Mouse (Mus musculus) A20 (cell line): ENCODE results near the gene Pax8.

ENCODE experiments used
- DNase-seq: peaks from one replicate; pipeline ENCODE4 v3.0.0-alpha.2; 2011; ENCODE audit warnings: low read depth, low spot score

Pax8 gene

DNA sequence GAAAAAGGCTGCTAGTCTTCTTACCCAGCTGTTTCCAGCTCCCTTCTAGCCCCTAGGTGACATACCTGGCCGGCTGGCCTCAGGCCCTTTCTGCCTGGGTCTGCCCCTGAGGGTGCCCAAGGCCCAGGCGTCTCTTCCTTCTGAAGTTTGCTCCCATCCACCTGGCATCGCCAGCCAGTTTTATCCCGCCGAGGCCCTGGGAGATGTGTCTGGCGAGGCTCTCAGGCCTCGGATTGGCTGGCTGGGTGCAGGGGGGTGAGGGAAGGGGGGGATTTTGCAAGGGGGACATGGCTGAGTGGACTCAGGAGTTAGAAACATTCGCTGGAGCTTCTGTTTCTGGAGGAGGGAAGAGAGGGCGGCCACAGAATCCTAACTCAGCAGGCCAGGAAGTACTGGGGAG, at the start of gene Pax8:
Gene Pax8, minus strand, starts transcription at position 180 of the 400 bp plus-strand sequence.
- DNase-seq, result no peak

DNA sequence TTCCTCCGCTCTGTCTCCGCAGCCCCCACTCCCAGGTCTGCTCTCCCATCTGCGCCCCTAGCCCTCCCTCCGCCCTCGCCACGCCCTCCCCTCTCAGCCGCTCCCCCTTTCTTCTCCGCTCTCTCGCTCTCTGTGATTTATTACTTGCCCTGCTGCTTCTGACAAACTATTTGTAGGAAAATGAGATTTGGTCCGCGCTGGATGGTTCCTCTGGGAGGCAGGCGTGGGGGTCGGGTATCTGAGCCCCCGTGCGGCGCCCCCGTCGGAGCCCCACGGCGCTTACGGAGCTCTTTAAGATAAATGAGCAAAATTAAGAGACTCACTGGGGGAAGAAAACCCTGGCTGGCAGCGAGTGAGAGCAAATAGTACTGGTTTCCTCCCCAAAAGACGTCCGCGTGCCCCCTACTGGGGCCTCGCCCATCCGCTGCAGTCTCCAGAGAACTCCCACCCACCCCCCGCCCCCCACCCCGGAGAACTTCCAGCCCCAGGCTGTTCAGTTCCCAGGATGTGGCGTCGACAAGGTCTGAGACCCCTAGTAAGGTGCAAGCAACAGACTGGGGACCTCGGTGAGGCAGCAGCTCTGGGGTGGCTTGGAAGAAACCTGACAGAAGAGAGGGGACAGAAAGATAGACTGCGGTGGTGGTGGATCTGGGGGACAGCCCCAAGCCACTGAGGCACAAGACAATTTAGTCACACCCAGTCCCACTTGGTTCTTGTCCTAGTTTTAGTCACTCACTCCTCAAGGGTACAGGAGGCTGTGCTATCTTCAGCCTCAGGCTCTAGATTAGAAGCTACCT, 46.2 kb upstream of the Pax8 start:
- DNase-seq, result no peak

DNA sequence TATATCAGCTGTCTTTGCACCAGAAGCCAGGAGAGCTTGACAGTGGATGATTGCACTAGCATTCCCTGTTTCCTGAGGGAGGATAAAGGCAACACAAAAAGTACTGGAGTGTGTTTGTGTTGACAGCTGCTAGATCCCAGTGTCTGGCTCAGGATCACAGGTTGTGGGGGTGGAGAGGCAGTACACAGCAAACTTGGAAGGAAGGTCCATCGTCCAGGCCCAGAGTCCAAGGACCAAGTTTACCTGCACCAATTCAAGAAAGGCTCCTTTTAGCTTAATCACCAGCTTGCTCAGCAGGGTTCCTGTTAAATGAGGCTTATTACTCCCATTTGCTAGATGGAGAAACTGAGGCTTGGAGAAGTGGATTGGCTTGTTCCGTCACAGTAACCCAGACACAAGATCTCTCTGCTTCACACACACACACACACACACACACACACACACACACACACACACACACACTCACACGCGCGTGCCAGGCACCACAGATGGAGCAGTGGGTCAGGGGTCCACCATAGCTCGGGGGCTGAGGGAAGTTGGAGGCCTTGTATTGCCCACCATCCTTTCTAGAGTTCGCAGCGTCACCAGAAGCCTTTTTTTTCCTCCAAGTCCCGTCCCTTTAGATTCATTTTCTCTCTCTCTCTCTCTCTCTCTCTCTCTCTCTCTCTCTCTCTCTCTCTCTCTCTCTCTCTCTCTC, 45.3 kb upstream of the Pax8 start:
- no peak for DNase-seq

DNA sequence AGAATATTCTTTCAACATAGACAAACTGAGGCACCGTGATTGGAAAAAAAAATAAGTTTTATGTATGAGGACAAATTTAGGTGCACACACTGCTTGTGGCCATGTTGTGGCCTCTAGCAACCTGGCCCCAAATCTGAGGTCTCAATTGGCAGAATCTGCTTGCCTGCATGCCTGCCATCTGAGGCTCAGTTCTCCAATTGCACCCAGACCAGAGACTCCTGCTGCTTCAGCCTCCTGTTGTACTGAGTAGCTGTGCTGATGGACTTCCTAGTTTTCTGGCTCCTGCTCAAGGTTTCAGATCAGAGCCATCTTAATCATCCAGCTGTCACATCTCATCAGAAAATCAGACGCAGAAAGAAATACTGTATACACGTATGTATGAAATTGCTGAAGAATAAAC, 41.5 kb upstream of the Pax8 start:
- DNase-seq, result no peak

DNA sequence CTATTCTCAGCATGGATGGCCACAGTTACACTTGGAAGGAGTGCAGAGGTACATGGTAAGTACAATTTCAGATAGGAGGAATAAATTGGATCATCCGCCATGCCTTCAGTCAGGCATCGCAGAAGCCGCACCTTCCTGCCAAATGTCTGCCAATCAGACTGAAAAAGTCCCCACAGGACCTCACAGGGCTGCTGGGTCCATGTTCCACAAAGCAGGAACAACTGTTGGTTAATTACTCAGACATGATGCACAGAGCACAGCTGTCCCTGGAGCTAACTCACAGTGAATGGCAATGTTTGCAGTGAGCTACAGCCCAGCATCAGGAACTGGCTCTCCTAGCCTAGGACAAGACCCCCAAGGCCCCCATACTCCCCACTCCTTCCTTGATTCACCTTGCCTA, 32.0 kb upstream of the Pax8 start:
- no peak for DNase-seq

DNA sequence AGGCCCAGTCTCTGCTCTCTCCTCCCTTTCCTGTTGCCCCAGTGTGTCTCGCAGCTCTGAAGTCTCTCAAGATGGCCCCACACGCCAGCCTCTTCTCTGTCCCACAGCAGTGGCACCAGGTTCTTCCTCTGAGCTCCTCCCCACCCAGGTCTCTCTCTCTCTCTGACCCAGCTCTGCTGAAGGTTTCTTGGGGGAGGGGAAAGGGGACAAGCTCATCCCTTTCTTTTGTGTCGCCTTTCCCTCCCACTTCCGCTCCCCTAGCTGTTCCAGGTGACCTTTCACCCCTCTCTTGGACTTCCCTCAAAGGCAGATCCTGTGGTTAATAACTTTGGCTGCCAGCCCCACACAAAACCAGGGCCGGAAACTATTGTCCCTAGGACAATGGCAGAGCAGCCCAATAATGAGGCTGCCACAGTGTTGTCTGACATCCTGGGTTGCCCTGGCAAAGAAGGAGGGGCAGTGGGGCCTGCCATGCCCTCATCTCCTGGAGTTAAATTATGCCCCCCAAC, 27.6 kb upstream of the Pax8 start:
- no peak for DNase-seq

DNA sequence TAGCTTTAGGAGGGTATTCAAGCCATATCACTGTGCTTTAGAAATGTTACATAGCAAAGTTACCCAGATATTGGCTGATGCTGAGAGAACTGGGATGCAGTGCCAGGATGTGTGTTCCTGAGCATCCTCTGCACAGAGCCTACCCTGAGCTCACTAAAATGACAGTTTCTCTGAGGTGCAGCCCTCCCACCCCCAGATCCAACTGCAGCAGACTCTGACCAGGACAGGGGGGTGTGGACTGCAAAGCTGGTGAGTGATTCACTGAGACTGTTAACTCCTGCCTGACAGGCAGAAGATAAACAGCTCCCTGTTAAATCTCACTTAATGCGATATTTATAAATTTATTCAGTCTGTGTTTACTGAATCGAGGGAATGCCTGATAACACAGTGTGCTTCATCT, 25.5 kb upstream of the Pax8 start:
- no peak for DNase-seq

DNA sequence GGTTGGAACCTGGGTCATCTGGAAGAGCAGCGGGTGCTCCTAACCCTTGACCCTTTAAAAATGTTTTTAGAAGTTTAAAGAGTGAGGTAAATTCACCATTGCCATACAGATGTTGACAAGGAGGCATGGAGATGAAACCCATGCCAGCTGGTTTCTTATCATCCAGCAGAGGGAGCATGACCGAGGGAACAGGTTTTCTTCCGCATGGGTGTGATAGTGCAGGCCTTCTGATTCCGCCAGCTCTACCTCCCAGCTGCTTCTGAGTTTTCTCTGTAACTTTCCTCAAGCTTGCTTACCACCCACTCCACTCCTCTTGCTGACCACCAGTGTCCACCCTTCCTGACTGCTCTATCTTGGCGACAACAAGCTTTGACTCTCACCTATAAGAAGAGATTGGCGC, 15.2 kb upstream of the Pax8 start:
- DNase-seq, result peak; percentile 6

DNA sequence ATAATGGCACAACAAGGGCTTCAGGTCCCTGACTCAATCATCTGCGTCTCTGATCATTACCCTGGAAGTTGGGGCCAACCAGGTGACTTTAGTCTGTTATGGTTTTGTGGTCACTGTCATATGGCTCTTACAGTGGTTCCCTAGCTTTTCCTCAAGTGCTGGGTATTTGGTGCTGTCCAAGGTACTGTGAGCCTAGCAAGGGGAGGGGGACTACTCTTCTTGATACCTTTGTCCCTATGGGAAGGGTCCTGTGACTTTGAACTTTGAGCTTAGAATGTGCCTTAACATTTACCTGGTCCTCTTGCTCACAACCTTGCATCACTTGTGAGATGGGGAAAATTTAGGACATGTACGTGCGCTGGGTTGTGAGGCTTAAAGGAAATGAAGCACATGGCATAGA, 13.3 kb upstream of the Pax8 start:
- no peak for DNase-seq

DNA sequence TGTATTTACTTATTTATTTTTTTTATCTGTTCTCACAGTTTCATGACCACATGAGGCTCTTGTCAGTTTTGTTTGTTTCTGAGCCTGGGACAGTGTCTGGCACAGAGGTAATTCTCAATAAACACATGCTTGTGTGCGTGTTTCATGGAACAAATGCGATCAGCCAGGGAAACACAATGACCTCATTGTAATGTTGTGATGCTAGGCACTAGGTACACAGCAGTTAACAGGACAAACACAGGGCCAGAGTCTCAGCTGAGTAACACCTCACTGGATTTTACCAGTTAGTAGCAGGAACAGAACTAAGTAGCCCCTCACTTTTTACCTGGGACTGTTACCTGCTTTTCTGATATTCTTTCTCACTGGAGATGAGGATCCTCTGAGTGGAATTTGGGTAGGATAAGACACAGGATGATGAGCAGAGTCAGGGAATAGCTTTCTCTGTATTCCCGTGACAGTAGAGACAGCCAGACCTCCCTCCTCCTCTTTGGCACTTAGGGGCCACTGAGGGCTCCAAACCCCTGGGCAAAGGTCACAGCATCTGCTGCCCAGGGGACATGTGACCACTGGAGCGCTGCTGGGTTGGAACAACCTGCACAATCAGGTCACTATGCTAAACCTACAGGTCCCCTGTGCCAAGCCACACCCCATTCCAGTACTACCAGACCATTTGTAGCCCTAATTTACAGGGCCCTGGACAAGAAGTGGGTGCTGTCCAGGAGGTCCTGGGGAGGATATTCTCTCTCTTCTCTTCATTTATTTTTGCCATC, 11.8 kb upstream of the Pax8 start:
- no peak for DNase-seq

DNA sequence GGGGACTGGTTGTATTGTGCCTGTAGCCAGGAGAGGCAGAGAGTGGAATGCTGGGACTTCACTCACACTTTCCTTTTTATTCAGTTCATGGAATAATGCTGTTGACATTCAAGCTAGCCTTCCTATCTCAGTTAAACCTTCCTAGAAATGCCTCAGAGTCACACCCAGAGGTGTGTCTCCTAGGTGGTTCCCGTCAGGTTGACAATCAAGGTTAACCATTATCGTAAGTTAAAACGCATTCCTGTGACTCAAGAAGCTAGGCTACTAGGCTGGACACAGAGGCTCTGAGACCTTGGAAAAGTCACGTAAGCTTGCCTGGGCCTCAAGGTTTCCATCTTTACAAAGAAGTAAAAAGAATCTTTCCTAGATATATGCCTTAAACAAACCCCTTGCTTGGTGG, 10.0 kb upstream of the Pax8 start:
- DNase-seq, result no peak

DNA sequence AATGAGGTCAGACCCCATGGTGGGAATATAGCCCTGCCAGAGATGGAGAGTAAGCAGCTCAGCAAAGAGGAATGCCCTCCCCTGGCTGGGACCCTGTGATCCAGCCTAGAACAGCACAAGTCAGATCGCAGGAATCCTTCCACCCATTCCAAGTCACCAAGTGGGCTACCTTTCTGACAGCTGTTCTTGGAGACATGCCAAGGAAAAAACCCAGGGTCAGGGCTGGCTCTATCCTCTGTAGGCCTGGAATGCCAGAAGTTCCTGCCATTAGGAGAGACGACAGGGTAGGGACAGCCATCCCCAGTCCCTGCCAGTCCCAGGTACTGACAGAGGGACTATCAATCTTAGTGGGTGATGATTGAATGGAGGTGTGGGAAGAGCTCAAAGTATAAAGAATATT, 4.5 kb upstream of the Pax8 start:
- no peak for DNase-seq

DNA sequence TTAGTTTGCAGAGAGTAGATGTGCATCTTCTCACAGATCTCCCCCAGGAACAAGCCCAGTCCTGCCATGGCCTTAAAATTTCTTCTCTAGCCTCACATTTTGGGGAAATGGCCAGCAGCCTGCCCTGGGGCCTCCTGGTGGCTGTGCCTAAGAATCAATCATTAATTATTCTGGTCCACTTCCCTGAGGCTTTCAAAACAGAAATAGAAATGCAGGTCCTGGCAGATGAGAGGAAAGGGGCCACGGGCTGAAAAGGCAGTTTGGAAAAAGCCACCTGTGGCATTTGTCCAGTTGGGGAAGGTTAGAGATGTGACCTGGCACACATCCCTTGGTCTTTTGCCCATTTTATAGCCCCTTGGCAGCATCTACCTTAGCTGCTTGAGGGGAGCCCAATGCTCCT, 3.8 kb upstream of the Pax8 start:
- DNase-seq, result no peak

DNA sequence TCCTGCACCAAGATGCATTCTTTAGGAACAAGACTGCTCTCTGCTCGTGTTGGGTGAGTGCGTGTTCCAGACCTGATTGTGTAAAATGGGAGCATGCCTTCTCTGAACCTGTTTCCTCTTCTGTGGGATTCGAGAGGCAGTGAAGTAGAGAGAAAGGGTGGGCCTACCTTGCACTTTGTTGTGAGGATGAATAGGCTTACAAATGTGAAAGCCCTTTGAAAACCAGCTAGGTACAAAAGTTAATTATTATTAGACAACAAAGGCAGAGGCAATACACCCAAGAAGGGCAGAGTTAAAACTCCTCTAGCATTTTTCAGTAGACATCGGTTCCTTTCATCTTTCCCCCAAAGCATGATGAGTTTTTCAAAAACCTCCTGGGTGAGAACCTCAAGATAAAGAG, 3.2 kb upstream of the Pax8 start:
- no peak for DNase-seq

DNA sequence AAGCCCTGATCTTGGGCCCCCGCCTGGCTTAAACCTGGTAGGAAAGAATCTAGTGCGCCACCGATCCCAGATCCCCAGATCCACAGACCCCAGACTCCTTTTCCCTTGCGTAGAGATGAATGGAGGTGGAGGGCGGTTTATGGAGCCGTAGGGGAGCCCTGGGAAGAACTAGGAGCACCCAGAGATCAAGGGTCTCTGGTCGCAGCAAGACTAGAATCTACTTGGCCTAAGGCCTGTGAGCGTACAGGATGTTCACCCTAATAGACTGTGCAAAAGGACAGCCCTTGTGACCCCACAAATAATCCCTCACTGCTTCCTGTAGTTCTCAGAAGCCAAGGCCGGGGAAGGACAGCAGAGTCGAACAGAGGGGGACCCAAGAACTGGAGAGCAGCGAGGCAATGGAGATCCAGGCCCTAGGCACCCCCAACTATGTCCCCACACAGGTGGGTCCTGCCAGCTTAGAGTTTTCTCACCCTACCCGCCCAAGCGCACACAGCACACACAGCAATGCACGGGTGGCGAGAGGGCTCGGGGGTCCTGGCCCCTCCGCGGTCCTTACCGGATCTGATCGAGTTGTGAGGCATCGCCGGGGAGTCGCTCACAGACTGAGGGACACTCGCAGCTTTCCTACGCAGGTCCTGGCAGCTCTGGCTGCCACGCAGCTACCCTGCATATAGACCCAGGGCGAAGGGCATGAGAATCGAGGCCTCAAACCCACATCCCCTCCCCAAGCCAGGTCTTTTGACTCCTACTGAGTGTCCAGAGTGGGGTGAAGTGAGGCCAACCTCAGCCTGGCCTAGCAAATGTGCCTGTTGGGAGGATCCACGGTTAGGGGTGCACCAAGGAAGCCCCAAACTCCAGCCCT, 653 bp downstream of the Pax8 start:
- no peak for DNase-seq

DNA sequence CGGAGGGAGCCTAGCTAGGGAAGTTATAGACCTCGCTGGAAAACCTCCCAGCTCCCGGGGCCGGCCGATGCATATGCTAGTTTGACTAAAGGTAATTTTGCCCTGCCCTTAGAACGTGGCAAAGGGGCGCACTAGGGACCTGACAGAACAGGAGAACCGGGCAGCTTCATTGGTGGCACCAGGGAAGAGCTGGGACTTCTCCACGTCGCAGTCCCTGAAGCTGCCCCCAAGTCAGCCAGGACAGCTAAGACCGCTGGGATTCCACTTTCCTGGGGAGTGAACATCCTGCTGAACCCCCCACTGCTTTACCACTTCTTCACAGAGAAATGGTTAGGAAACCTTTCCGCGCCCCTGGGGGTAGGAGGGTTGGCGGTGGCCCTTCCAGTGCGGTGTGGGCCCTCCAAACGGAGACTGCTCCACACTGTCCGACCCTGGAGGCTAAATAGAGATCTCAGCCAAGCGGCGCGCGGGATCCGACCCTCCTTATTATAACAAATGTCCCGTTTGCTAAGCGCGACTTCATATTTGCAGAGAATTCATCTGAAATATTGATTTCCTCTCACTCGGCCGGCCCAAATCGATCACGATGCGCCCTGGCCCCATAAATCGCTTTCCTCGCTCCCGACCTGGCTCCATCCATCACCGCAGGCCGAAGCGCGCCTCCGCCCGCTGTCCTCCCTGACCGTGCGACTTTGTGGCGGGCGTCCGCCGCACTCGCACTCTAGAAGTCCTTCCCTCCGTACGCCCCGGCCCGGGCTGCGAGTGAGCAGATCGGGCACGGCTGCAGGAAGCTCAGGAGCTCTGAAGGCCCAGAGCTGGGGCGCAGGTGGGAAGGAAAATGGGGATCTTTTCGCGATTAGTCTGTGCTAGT, 1.5 kb downstream of the Pax8 start:
- DNase-seq, result no peak

DNA sequence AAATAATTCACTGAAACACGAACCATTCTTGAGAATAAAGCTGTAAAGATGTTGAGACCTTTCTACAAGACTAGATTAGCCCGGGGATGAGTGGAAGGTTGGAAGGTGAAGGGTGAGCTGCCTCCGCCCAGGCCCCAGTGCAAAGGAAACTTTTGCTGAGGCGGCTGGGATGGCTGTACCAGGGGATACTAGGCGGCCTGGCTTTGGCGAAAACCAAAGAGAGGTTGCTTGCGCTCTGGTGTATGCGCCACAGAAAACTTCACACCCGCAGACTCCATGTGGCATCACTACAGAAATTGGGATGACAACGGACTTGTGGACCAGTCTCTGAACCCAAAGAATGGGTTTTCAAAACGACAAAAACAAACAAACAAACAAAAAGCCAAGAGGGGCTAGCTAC, 2.7 kb downstream of the Pax8 start:
- DNase-seq, result no peak

DNA sequence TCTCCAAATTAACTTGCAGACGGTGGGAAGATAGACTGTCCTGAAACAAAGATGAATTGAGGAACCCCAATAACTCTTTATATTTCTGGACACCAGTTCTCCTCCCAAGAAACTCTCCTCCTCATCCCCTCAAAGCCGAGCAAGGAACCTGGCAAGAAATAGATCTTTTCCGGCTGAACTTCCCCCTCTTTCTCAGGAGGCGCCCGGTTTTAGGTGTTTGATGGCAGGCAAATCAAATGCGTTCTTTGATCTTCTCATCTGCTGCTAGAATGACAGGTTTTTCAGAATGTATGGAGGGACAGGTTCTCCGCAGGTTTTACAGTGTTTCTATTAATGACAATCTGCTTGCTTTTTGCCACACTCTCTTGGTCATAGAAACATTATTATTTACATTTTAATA, 3.3 kb downstream of the Pax8 start:
- no peak for DNase-seq

DNA sequence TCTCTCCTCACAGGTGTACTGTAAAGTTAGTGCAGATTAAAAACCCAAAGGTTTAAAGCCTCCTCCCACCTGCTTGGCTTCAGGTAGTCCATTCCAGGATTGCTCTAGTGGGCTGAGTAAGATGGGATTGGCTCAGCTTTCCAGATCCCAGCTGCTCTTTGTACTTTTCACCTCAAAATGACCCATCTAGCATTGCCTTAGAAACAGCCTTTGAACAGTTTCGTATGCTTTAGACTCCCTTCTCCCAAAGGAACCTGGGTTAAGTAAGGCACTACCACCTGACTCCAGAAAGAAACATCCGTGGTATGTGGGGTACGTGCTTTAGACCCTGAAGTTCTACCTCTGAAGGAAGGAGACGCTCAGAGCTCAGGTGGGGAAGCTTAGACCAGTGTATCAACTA, 6.3 kb downstream of the Pax8 start:
- no peak for DNase-seq

DNA sequence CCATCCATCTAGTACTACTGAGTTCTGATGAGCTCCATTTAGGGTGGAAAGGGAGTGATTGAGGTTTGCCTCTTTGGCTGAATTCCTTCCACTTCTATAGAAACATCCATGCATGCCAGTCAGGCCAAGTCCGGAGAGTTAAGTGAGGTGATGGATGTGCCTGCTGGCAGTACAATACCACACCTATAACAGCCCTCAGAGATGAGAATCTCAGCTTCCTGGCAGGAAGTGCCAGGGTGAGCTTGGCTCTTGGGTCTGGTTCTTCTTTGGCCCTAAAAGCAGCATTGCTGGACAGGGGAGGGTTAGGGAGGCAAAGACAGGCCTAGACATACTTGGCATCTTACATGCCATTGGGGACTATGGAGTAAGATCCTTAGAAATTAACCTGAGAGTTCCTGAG, 7.0 kb downstream of the Pax8 start:
- DNase-seq, result no peak

DNA sequence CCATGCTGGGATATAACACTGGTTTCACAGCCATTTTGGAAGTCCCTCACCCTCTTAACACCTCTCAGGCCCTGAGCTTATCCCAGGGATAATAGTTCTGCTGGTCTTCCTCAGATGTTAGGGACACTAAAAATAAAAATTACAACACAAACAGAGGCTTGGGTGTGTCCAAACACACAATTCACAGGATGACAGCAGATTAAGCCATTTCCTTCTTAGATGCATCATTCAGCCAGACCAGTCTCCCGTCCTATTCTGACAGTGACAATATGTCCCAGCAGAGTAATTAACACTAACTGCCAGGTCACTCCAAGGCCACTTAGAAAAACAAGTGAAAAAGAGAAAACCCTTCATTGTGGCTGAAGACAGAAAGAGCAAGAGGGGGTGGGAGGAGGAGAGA, 8.2 kb downstream of the Pax8 start:
- no peak for DNase-seq
